Mouse (Mus musculus): ENCODE data around the gene Zc3h18.

Zc3h18 gene

DNA sequence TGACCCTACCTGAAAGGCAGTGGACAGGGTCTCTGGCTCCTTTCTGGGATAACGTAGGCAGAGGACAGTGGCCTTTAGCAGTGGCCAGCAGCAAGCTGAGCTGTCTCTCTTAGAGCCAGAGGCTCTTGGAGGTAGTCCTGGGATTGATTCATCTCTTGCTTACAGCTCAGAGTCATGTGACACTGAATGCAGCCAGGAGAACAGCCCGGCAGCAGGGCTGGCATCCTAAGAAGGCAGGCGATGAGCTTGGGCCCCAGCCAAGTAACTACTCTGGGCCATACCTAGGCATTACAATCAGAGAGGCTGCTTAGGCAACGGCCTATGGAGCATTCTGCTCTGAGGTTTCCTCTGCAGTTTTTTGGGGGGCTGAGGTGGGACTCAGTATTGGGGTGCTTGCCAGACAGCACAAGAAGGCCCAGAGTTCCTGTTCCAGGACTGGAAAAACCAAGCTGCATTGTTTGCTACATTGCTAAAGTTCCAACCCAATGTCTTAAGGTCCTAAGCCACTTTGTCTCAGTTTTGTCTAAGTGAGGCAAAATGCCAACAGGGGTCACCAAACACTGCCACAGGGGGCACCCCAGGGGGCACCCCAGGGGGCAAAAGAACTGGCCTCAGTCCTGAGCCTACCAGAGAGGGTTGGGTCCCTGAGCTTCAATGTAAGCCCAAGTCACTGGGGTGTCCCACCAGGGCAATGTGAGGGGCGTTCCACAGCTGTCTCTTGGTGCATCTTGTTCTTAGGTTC lies 28.4 kb upstream of the Zc3h18 start:
- no peak for DNase-seq (ENCODE audit: low spot score in 2 of 2)

- DNase-seq (ENCODE audit: low spot score in 2 of 2) = no peak
These were observed 26.8 kb upstream of the Zc3h18 start for GRCm38 (mm10) chr8:122349357-122350297.

- DNase-seq (ENCODE audit: low spot score in 2 of 2) = no peak
These were observed 25.9 kb upstream of the Zc3h18 start for GRCm38 (mm10) chr8:122350309-122351089.

DNA sequence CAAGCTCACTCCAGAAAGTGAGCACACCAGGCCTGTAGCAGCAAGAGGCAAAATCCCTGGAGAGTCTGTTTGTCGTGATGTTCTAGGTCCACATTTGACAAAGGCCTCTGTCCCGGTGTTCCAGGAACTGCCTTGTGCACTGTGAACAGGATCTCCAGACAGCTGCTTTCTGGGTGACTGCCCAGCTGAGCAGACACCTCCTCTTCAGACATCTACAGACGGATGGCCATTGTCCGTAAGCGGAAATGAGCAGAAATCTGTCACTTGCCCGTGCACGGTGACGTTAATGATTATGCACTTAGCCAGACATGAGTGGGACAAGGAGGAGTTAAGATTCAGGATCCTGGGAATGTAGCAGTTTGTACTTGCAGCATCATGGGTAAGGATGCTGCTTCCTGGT lies 22.3 kb upstream of the Zc3h18 start:
- DNase-seq (ENCODE audit: low spot score in 2 of 2) = no peak

DNA sequence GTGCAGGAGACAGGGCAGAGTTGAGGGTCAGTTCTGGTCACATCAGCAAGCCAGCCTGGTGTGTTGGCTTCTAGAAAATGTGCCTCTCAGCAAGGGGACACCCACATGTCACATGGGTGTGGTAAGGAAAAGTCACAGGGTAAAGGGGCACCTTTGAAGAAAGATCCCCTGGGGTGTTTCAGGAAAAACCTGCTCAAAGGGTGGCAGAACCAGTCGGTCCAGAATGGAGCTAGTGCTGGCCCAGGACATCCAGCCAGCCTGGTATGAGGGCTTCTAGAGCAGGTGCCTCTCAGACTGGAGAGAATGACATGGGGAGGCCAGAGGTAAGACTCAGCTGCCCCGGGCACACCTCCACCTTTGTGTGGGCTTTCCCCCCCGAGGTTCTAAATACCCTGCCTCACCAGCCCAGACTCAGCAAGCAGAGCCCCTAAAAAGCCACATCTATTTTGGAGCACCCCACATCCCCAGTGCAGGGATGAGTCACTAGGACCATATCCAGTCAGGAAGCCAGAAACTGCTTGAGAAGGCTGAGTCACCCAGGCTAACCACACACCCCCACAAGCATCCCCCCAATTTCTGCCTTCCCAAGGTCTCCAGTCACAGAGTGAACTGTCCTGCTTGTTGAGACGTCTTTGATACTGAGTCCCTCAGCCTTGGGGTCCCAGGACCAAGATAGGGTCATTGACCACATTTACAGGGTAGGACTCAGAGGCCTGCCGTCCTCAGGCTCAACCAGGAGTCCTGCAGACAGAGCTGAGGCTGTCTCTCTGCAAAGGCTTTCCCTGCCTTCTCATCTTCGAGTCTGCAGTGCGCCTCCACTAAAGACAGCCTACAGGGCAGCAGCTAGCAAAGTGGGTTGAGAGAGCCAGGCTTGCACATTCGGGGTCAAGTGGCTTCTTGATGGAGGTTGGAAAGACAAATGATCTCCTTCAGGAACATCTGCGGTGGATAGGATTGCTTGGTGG lies 20.5 kb upstream of the Zc3h18 start:
- no peak for DNase-seq (ENCODE audit: low spot score in 2 of 2)

GRCm38 (mm10) chr8:122357202-122357601 lies 19.2 kb upstream of the Zc3h18 start:
- no peak for DNase-seq (ENCODE audit: low spot score in 2 of 2)

DNA sequence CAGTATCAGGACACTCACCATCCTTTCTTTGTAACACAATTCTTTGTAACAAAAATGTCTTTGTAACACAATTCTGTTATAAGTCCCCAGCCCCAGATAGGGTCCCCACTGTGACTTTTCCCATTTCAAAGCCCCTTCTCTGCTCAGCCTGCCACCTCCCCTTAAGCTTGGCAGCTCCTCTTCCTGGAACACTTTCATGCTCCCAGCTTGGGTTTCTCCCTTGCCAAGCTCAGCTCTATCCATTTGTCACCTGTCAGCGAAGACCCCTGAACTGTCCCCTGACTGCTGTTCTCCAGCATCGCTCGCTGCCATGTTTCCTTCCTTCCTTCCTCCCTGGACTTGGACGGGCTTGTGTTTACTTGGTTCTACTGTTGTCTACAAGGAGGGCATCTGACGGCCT lies 18.8 kb upstream of the Zc3h18 start:
- no peak for DNase-seq (ENCODE audit: low spot score in 2 of 2)

DNA sequence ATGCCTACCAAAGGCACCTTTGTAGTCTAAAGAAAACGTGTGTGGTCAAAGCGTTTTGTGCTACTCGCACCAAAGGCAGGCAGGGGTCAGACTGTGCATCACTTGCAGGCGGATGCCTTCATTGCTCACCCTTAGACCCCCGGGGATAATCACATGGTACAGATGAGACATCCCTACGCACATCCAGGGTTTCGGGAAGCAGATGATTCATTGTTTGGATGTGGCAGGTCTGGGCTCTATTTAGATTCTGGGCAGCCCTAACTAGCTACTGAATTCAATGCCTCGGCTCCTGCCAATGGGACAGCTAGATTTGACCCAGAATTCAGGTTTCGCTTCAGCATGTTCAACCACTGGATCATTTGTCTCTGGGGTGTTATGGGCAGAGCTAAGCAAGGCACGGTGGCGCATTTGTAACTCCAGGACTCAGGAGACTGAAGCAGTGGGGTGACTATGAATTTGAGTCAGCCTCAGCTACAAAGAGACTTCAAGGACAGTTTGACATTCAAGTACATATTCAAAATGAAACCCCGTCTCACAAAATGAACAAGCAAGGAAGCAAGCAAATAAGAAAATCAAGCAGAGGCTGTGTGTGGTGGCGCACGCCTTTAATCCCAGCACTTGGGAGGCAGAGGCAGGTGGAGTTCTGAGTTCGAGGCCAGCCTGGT lies 17.2 kb upstream of the Zc3h18 start:
- DNase-seq (ENCODE audit: low spot score in 2 of 2) = no peak

GRCm38 (mm10) chr8:122360696-122361416 lies 15.6 kb upstream of the Zc3h18 start, which contains the start of gene Trhr2:
Gene Trhr2 (minus strand): TSS chr8:122360746.
- DNase-seq (ENCODE audit: low spot score in 2 of 2) = no peak

DNA sequence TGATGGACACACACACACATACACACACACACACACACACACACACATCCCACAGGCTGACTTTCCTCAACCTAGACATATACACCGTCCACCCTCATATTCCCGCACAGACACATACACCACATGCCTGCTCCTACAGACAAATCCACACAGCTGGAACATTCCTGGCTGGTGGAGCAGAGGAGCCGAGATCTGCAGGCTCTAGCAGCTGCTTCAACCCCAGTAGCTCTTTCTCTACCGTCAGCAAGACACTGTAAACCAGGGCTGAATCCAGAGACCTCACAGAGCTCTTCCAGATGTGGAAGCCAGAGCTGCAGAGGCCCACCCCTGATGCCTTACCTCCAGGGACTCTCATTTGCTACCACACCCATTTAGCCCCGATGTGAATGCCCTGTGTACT lies 14.1 kb upstream of the Zc3h18 start:
- DNase-seq (ENCODE audit: low spot score in 2 of 2) = no peak

- no peak for DNase-seq (ENCODE audit: low spot score in 2 of 2)
These were observed 13.4 kb upstream of the Zc3h18 start for GRCm38 (mm10) chr8:122362967-122363366.

- DNase-seq (ENCODE audit: low spot score in 2 of 2) = no peak
These were observed 7.9 kb upstream of the Zc3h18 start for GRCm38 (mm10) chr8:122368494-122368893.

DNA sequence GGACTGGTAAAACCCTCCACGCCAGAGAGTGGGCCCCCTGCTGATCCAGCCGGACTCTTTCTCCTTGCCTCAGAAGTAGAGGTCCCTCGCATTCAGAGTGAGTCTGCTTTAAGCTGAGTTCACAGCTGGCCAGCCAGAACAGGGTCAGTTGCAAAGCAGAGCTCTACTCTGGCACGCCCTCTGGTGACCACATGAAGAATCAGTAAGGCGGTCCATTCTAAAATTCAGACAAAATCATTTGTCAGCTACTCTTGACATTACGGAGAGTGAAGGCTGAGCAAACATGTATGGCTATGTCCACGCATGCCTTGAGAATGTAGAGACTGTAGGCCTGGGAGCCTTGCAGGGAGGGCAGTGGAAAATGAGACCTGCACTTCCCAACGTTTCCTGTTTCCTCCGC lies 6.7 kb upstream of the Zc3h18 start:
- peak; percentile 65 to 81 for DNase-seq (ENCODE audit: low spot score in 2 of 2)

GRCm38 (mm10) chr8:122371706-122372105 lies 4.7 kb upstream of the Zc3h18 start:
- no peak for DNase-seq (ENCODE audit: low spot score in 2 of 2)

- DNase-seq (ENCODE audit: low spot score in 2 of 2) = no peak
These were observed 1.1 kb upstream of the Zc3h18 start for GRCm38 (mm10) chr8:122375320-122375719.

DNA sequence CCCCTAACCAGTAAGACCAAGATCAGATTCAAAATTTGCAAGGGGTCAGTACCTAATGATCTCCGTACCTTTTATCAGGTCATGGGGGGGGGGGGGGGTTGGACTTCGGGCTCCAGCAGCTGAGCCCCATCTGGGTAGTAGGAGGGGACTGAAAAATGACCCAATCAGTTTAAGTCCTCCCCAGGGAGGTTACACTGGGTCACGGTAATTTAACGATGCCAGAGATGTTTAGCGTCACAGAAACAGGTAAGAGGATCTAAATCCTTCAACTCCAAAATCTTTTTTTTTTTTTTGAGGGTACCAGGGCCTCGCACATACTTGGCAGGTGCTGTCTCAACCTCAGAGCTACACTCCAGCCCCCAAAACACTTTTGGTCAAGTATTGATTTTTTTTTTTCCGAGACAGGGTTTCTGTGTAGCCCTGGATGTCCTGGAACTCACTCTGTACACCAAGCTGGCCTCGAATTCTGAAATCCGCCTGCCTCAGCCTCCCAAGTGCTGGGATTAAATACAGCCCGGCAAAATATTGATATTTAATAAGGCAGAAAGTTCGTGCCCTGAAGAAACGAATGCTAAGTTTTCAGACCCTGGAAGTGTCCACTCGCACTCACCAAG lies 551 bp upstream of the Zc3h18 start:
- no peak for DNase-seq (ENCODE audit: low spot score in 2 of 2)

DNA sequence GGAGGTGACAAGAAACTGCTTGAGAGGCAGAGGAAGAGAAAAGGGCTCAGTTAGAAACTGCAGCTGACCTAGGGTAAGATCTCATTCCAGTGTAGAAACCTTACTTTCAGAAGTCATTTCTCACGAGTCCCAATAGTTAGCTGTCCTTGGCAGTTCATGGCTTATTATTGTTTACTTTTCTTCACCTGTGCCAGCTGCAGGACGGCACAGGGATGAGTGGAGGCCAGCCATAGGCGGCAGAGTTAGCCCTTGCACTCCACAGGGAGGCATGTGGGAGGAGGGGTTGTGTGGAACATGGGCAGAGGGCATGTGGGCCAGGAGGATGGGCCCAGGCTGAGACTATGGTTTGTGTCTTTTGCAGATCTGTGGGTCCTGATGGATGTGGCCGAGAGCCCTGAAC lies 6.6 kb downstream of the Zc3h18 start:
- DNase-seq (ENCODE audit: low spot score in 2 of 2) = no peak

- no peak for DNase-seq (ENCODE audit: low spot score in 2 of 2)
These were observed 12.9 kb downstream of the Zc3h18 start for GRCm38 (mm10) chr8:122389357-122389756.

DNA sequence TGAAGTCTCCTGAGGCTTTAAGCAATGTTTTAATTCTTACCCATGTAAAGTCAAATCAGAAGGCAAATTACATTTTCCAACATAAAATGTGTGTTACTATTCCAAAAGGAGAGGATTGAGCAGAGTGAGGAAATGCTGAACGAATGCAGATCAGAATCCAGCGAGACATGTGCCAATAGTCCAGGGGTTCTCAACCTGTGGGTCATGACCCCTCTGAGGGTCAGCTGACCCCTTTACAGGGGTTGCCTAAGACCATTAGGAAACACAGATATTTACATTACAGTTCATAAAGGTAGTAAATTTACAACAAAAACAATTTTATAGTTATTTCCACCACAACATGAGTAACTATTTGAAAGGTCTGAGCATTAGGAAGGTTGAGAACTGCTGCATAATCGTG lies 14.3 kb downstream of the Zc3h18 start:
- no peak for DNase-seq (ENCODE audit: low spot score in 2 of 2)
